Mouse (Mus musculus) mesoderm, embryonic 11.5 days (tissue): ENCODE data around the gene Src.

Experiments used
- DNase-seq: peaks from one replicate; pipeline ENCODE4 v3.0.0-alpha.2; 2012; ENCODE audit warnings: low read depth, low spot score

Src gene

GRCm38 (mm10) chr2:157412497-157412896 is 5.7 kb upstream of the Src start:
- no peak for DNase-seq

- DNase-seq = no peak
Measured at GRCm38 (mm10) chr2:157417229-157417628, 1.0 kb upstream of the Src start.

- DNase-seq = peak; percentile 61
Measured at GRCm38 (mm10) chr2:157418609-157419071, 396 bp downstream of the Src start.

GRCm38 (mm10) chr2:157419506-157419905 is 1.3 kb downstream of the Src start:
- no peak for DNase-seq

- DNase-seq = no peak
Measured at GRCm38 (mm10) chr2:157420404-157420803, 2.2 kb downstream of the Src start.

GRCm38 (mm10) chr2:157422062-157422655 is 3.9 kb downstream of the Src start:
- no peak for DNase-seq

GRCm38 (mm10) chr2:157422854-157423705 is 4.8 kb downstream of the Src start:
- DNase-seq = peak; percentile 73

- DNase-seq = no peak
Measured at GRCm38 (mm10) chr2:157423706-157424125, 5.5 kb downstream of the Src start.

- no peak for DNase-seq
Measured at GRCm38 (mm10) chr2:157424126-157424903, 6.1 kb downstream of the Src start.

- DNase-seq = no peak
Measured at GRCm38 (mm10) chr2:157424904-157425642, 6.8 kb downstream of the Src start.

GRCm38 (mm10) chr2:157425643-157425988 is 7.4 kb downstream of the Src start:
- DNase-seq = peak; percentile 27

GRCm38 (mm10) chr2:157426171-157426570 is 7.9 kb downstream of the Src start:
- no peak for DNase-seq

- no peak for DNase-seq
Measured at GRCm38 (mm10) chr2:157427164-157427563, 8.9 kb downstream of the Src start.

GRCm38 (mm10) chr2:157428351-157429139 is 10.3 kb downstream of the Src start:
- DNase-seq = no peak

GRCm38 (mm10) chr2:157429735-157430134 is 11.5 kb downstream of the Src start:
- no peak for DNase-seq

- DNase-seq = no peak
Measured at GRCm38 (mm10) chr2:157430667-157431429, 12.6 kb downstream of the Src start.

GRCm38 (mm10) chr2:157431912-157432311 is 13.7 kb downstream of the Src start:
- DNase-seq = no peak

GRCm38 (mm10) chr2:157432476-157432875 is 14.2 kb downstream of the Src start:
- DNase-seq = no peak

- no peak for DNase-seq
Measured at GRCm38 (mm10) chr2:157434041-157434440, 15.8 kb downstream of the Src start.

GRCm38 (mm10) chr2:157434497-157434896 is 16.3 kb downstream of the Src start:
- no peak for DNase-seq
